Mouse (Mus musculus): Measurements from ENCODE around the gene Ltbp4.

Gene Ltbp4

GRCm38 (mm10) chr7:27355261-27355660 lies 17.8 kb upstream of the Ltbp4 start:
- no peak for DNase-seq

GRCm38 (mm10) chr7:27354783-27355182 lies 17.3 kb upstream of the Ltbp4 start:
- no peak for DNase-seq

DNA sequence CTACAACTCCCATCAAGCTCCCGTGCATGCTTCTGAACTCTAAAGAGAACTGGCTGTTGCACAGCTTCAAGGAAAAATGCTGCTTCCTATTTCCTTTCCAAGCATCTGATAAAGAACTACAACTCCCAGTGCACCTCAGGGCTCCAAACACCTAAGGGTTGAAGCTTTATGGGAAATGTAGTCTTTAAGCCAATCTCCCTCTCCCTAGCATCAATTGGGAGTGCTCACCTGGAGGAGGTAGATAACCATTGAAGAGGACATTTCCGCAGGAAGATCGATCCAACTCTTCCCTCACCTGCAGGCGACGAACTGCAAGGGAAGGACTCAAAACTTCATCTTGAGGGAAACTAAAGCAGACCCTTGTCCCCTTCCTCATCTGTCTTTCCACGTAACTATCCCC lies 16.7 kb upstream of the Ltbp4 start:
- peak; percentile 76 for DNase-seq

- DNase-seq = no peak
Observed at GRCm38 (mm10) chr7:27345444-27345843, 8.0 kb upstream of the Ltbp4 start.

GRCm38 (mm10) chr7:27342595-27342994 lies 5.1 kb upstream of the Ltbp4 start:
- no peak for DNase-seq

DNA sequence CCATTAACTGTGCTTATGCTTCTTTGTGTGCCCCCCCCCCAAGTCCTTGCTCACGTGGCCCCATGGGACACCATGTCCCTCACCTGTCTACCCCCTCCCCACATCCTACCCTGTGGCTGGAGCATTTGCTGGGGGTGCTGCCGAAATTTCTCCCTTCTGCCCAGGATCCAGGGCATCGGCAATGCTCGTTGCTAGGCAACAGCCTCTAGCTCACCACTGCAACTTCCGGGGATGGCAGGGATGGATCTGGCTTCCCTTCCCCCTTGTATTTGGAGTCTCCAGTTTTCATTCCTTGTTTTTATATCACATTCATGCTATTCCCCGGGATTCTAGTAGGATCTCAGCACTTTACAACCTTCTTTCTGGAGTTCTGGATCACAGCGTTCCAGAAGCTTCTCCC lies 2.0 kb upstream of the Ltbp4 start:
- DNase-seq = no peak

GRCm38 (mm10) chr7:27339114-27339513 lies 1.6 kb upstream of the Ltbp4 start:
- no peak for DNase-seq

DNA sequence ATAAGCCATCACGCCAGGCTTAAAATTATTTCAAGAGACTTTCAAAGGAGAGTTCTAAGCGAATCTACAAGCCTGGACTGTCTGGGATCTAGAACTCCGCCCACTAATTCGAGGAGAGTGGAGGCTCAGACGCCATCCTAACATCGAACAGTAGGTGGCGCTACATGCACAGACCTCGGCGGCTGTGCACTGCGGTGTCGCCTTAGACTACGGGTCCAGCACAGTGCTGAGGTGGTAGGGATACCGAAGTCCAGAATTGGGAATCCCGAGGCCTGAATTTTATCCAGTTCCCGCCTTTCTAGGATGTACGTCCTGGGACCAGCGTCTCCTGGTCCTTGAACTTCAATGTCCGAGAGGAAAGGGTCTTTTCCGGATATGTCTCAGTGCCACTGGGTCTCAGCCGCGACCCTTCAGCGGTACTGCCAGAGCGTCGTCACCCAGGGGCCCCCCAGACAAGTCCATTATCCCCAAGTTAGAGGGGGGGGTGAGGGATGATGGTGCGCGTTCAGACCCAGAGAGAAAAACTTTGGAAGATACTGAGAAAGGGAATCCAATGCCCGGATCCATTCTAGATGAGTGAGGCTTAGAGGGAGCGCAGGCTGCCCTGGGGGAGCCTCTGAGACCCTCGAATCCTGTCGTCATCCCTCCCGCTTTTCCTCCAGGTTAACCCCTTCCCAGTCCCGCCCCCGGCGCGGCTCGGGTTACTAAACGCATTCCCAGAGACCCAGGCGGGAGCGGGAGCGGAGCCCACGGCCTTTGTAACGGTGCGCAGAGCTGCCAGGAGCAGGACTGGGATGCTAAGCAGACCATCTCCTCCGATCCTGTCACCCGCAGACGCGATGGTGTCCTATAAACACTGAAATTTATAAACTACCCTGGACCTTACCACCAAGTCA lies 1.3 kb downstream of the Ltbp4 start:
- DNase-seq = peak; percentile 94

- no peak for DNase-seq
Observed at GRCm38 (mm10) chr7:27335011-27335720, 2.3 kb downstream of the Ltbp4 start.

GRCm38 (mm10) chr7:27334405-27334911 lies 3.0 kb downstream of the Ltbp4 start:
- no peak for DNase-seq

GRCm38 (mm10) chr7:27333316-27333941 lies 4.1 kb downstream of the Ltbp4 start:
- no peak for DNase-seq

DNA sequence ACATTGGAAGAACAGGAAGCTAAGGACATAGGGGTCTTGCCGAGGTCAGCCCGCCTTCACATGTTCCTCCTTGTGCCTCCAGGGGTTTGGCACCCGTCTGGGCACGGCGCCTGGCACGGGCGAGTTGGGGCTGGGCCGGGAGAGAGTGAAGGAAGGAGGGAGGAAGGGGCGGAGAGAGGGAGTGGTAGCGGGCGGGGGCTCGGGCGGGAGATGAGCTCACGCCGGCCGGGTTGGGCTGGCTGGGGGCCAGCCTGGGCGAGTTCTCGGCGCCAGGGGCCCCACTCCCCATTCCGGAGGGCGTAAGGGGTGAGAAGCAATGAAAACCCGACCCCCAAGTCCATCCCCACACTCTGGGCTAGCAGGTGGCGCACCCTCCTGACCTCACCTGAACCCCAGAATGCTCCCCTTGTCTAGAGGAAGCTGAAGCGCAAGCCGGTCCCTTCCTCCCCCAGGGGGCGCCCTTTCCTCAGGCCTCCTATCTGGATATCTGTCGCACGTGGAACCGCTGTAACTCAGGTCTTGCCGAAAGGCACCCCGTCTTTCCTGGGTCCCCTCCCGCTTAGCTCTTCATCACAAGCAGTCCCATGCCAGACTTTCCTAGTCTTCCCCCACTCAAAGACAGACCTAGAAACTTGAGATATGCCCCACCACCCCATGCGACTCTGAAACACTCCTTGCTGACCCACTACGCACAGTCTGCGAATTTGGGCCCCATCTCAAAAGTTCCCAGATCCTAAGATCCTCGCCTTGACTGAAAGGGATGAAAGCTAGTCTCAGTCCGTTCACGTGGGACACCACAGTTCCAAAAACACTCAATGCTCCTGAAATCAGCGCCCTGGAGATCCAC lies 4.9 kb downstream of the Ltbp4 start:
- peak; percentile 92 for DNase-seq

- DNase-seq = no peak
Observed at GRCm38 (mm10) chr7:27331854-27332253, 5.6 kb downstream of the Ltbp4 start.

GRCm38 (mm10) chr7:27331541-27331851 lies 6.0 kb downstream of the Ltbp4 start:
- no peak for DNase-seq

GRCm38 (mm10) chr7:27330709-27331540 lies 6.6 kb downstream of the Ltbp4 start:
- DNase-seq = peak; percentile 98

- no peak for DNase-seq
Observed at GRCm38 (mm10) chr7:27329981-27330380, 7.5 kb downstream of the Ltbp4 start.

DNA sequence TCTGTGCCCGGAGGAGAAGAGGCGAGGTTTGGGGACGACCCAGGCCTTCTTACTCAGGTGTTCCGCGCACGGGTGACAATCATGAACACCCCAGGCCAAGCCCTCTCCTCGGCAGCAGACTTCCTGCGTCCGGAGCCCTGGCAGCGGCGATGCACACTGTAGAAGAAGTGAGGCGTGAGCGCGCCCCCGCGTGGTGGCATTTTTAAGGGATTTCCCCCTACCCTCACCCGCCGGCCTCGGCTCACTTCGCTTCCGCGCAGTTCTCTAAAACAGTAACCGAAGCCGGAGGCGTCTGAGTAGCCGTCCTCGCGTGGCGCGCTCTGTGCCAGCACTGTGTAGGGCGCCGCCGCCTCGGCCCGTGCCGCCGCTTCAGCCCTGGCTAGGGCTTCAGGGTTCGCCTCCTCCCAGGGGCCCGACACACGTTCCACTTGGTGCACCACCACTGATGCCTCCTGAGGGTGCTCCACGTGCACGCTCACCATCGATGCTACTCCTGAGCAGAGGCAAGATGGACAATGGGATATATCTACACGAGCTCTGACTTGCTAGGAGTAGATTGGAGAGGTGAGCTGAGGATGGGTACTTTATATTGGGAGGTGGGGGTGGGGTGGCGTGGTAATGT lies 8.1 kb downstream of the Ltbp4 start:
- DNase-seq = peak; percentile 90

DNA sequence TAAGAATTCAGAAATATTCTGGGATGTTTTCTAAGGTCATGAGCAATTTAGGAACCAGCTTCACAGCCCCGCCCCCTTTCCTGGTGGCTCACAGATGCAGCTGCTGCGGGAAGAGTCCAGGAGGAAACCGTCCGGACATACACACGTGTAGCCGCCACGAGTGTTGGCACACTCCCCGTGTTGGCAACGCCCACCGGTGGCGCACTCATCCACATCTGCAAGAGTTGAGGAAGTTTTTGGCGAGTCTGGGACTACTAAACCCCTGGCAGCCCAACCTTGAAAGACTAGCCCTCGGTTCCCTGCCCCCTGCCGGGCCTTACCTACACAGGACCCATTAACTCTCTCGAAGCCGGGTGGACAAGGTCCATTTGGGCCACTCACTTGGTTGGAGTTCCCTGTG lies 8.8 kb downstream of the Ltbp4 start:
- DNase-seq = peak; percentile 76

DNA sequence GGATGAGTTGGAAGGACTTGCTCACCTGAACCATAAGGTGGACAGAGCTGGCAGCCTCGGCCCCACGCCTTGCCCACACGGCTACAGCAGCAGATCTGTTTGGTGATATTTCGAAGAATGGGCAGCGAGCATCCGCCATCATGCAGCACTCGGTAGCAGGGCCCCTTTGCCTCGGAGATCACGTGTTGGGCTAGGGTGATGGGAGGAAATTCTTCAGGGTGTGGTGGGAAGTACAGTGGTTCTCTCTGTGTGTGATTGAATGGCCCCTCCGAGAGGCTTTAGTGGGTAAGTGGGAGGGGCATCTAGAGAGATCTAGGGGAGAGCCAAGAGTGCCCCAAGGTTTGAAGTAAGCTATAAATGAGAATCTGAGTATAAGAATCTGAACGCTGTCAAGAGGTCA lies 9.3 kb downstream of the Ltbp4 start:
- no peak for DNase-seq

DNA sequence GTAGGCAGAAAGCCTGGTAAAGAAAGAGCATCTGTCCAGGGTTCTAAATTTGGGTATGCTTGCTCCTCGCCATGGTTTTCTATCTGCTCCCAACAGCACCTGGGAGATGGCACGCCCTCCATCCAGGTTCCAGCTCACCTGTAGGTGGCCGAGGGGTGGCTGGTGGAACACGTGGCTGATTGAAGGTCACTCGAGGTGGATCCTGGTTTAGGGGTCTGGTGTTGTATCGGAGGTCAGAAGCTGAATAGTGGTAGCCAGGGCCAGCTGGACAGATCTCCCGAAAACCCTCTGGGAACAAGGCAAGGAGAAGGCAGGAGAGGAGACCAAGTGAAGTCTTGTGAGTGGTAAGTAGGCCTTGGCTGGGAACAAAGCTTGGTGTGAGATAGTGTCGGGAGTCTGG lies 10.0 kb downstream of the Ltbp4 start:
- DNase-seq = no peak
